Mouse (Mus musculus) liver, postnatal 0 days (tissue): ENCODE measurements at regions not wholly inside any gene's neighbourhood (a gene's known extent, or its start where the extent isn't known, plus 50 kb on each side); places are given as distances from the start of the nearest gene placed in this dataset.

Experiments
- ATAC-seq: fragments of 200-750 bp; cut with Nextera tagmentation; 2 replicates; pipeline ENCODE4 v1.8.0; 2017; ENCODE audit warnings: mild to moderate bottlenecking, moderate library complexity
- DNase-seq: peaks from one replicate; pipeline ENCODE4 v3.0.0-alpha.2; 2016
- H3K27ac ChIP-seq: fragments of 300-500 bp; sonication (generic); 2 replicates; pipeline ENCODE4 v1.5.1; 2014; ENCODE audit warnings: antibody characterized with exemption, moderate library complexity, mild to moderate bottlenecking, low read depth
- H3K27me3 ChIP-seq: fragments of 300-500 bp; sonication (generic); 2 replicates; pipeline ENCODE4 v1.6.1; 2014; ENCODE audit warnings: low read length, control low read depth, mixed read lengths; ENCODE audit not compliant: insufficient read depth
- H3K36me3 ChIP-seq: fragments of 300-500 bp; sonication (generic); replicated peaks from 2 replicates; pipeline ENCODE4 v1.6.1; 2014; ENCODE audit warnings: mild to moderate bottlenecking, control low read depth, low read length, moderate library complexity, mixed read lengths; ENCODE audit not compliant: insufficient read depth
- H3K4me1 ChIP-seq: fragments of 300-500 bp; sonication (generic); 2 replicates; pipeline ENCODE4 v1.6.1; 2014; ENCODE audit warnings: antibody characterized with exemption, mild to moderate bottlenecking, control low read depth; ENCODE audit not compliant: insufficient read depth
- H3K4me2 ChIP-seq: fragments of 300-500 bp; sonication (generic); 2 replicates; pipeline ENCODE4 v1.6.1; 2014; ENCODE audit warnings: low read depth, mild to moderate bottlenecking, low read length, moderate library complexity, mixed read lengths
- H3K4me3 ChIP-seq: fragments of 300-500 bp; sonication (generic); 2 replicates; pipeline ENCODE4 v1.5.1; 2014; ENCODE audit warnings: low read depth, low read length
- H3K9ac ChIP-seq: fragments of 300-500 bp; sonication (generic); replicated peaks from 2 replicates; pipeline ENCODE4 v1.6.1; 2014; ENCODE audit warnings: mild to moderate bottlenecking, moderate library complexity
- H3K9me3 ChIP-seq: fragments of 300-500 bp; sonication (generic); 2 replicates; pipeline ENCODE4 v1.6.1; 2016; ENCODE audit warnings: mild to moderate bottlenecking, control low read depth, low read length, mixed read lengths
- CTCF ChIP-seq: sonication (generic); IDR thresholded peaks from 2 replicates; pipeline ENCODE4 v1.5.1; 2016; ENCODE audit warnings: antibody characterized with exemption, low read depth
- EP300 ChIP-seq: IDR thresholded peaks from 2 replicates; pipeline ENCODE4 v1.6.1; 2016; ENCODE audit warnings: antibody characterized with exemption, low read depth, mild to moderate bottlenecking
- WGBS: fragments of 180-500 bp; shearing (Covaris S2); extraction: QIAGEN DNeasy Blood & Tissue Kit; methylation state at CpG from one replicate; pipeline ENCODE4 v1.1.7; 2014; ENCODE audit not compliant: insufficient replicate concordance; 5-methylcytosine and 5-hydroxymethylcytosine counted together

DNA sequence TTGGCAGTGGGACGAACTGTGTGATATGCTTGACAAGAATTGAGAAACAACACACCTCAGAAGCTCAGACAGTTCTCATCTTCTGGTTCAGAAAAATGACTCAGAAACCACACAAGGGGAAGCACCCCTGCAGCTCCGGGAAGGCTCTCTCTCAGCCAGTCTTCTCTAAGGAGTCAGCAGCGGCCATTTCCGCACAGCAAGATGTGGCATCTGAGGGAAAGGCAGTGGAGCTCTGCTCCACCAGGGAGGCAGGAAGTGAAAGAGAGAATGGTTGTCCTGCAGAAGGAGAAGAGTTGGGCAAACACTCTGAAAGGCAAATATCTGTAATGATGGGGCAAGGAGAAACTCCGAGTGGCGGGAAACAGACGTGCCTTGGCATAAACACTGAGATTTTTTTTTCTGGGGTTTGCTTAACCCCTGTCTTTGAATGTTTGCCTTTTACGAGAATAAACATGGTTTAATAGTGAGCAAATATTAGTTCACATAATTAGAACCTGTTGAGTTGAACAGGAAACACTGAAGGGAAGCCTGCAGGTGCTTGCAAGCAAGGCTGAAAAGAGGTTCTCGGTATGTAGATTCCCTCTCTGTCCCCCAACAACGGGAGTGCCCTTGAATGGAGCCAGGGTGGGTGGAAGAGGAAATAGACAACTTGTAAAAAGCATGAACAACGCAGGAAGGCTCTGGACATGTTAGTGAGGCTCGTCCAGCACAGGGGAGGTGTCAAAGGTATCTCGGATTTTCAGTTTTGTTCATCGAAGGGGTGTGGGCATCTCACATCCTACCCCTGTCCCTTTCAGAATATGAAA, 75.9 kb upstream of the Gm9887 start:
- Histone ChIP-seq H3K9me3 (no peaks in the 10 kb centered on the region), H3K27me3 (no peaks in the 10 kb centered on the region), H3K4me1 (peaks cover 23% of the 10 kb centered on the region), H3K36me3 (no peaks in the 10 kb centered on the region), H3K9ac (0 out of 2 replicates have a peak overlapping the region, but pooled peaks have one; percentile 3), H3K4me2 (peak overlapping the region; percentile 54), H3K27ac (peak overlapping the region; percentile 76), H3K4me3 (peak overlapping the region; percentile 32)
- TF ChIP-seq CTCF = no peak
- ATAC-seq (peak; percentile 53), DNase-seq (peak; percentile 53)
- WGBS = 8% methylated on average over 14 of the region's 14 CpGs

DNA sequence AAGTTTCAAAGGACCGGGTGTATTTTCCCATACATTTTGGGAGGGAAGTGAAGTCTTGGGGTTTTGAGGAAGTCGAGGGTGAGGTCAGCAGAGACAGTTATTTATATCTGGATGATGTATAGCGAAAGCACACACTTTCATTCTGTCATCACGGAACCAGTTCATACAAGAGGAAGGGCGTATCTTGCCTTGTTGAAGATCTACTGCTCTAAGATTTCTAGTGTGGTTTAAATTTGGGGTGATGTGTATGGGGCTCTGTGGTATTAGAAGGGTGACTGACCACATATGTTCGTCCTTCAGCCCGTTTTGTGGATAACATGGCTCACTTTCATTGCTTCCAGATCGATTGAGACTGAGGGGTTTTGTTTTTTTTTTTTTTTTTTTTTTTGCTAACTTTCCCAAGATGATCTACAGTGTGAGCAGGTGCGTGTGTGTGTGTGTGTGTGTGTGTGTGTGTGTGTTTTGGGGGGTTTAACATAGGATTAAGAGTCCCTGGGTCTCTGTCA, 75.1 kb upstream of the Gm9887 start:
- ATAC-seq (peak; percentile 16; the same call in 1 of the 2 replicates), DNase-seq (no peak)
- peak overlapping the region; percentile 34; the same call in 1 of the 2 replicates for H3K9ac ChIP-seq
- H3K9me3 ChIP-seq = no peaks in the 10 kb centered on the region
- H3K36me3 ChIP-seq = no peaks in the 10 kb centered on the region
- no peaks in the 10 kb centered on the region for H3K27me3 ChIP-seq
- peak overlapping the region; percentile 54 for H3K4me2 ChIP-seq
- TF ChIP-seq EP300 = no peak
- TF ChIP-seq CTCF = no peak
- peak overlapping the region; percentile 76 for H3K27ac ChIP-seq
- peaks cover 23% of the 10 kb centered on the region for H3K4me1 ChIP-seq
- 28% methylated on average over 9 of the region's 9 CpGs for WGBS
- H3K4me3 ChIP-seq = peak overlapping the region; percentile 11; the same call in 1 of the 2 replicates

DNA sequence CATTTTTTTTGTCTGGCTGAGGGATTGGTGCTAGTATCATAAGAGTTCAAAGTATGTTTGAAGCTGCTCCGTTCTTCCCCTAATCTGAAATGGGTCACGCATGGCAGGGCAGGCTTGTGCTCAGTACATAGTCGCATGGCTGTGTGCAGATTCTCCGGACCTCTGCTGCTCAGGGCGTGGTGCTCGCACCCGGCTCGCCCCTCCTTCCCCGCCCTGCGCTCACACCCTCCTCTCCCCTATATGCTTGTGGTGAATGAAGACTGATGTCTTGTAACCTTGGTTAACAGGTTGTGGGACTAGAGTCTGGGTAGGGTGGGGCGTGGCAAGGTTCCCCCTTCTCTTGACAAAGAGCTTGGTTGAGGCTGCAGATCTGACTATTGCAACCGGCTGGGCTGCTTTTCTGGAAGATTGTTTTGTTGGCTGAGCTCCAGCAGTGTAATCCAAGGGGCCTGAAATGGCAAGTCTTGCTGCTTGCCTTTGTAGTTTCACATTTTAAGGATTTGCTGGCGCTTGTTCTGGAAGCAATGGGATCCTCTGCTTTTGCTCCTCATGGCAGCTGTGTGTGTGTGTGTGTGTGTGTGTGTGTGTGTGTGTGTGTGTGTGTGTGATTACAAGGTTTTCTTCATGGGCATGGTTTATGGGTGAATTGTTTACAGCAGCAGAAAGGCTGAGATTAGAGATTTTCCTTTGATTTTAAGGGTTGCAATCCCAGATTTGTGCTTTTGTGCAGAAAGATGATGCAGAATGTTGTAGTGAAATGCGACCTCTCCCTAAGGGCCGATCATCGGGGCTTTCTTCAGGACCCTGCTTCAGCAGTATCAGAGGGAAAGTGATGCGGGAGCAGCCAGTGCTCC, 74.4 kb upstream of the Gm9887 start:
- H3K4me3 ChIP-seq = peak overlapping the region; percentile 11; the same call in 1 of the 2 replicates
- no peak for TF ChIP-seq EP300
- peak; percentile 38 for DNase-seq

DNA sequence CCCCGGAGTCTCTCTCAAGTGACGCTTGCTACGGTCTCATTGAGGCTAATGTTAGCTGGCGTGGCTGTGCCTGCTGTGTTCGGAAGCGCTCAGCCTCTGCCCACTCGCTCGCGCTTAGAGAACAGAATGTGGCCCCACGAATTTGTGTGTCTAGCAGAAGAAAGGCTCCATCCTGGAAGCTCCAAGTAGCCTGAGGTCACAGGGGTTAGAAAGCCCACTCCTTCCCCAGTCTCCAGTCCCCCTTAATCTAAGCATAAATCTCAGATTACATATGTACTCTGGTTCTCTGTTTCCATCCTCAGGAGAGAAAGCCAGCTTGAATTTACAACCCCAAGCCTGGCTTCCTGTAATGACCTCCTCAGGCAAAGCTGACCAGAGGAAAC, 73.8 kb upstream of the Gm9887 start:
- H3K4me1 ChIP-seq = peaks cover 23% of the 10 kb centered on the region
- no peaks in the 10 kb centered on the region for H3K36me3 ChIP-seq
- whole genome bisulfite sequencing = 66% methylated on average over 10 of the region's 10 CpGs
- ATAC-seq = no peak
- H3K9me3 ChIP-seq = no peaks in the 10 kb centered on the region
- no peaks in the 10 kb centered on the region for H3K27me3 ChIP-seq
- TF ChIP-seq CTCF = no peak
- no peak for TF ChIP-seq EP300
- DNase-seq = no peak
- peak overlapping the region; percentile 54; the same call in 1 of the 2 replicates for H3K4me2 ChIP-seq
- 0 out of 2 replicates have a peak overlapping the region, but pooled peaks have one; percentile 76 for H3K27ac ChIP-seq
- H3K9ac ChIP-seq = no peak overlapping the region
- no peak overlapping the region for H3K4me3 ChIP-seq

More for the DNA sequence above, 74.4 kb upstream of the Gm9887 start:
- Histone ChIP-seq H3K4me2 (peak overlapping the region; percentile 54), H3K4me1 (peaks cover 23% of the 10 kb centered on the region), H3K9ac (peak overlapping the region; percentile 34; the same call in 1 of the 2 replicates), H3K27me3 (no peaks in the 10 kb centered on the region), H3K36me3 (no peaks in the 10 kb centered on the region), H3K9me3 (no peaks in the 10 kb centered on the region), H3K27ac (peak overlapping the region; percentile 76)
- WGBS = 24% methylated on average over 17 of the region's 17 CpGs
- ATAC-seq = peak; percentile 36; the same call in 1 of the 2 replicates

DNA sequence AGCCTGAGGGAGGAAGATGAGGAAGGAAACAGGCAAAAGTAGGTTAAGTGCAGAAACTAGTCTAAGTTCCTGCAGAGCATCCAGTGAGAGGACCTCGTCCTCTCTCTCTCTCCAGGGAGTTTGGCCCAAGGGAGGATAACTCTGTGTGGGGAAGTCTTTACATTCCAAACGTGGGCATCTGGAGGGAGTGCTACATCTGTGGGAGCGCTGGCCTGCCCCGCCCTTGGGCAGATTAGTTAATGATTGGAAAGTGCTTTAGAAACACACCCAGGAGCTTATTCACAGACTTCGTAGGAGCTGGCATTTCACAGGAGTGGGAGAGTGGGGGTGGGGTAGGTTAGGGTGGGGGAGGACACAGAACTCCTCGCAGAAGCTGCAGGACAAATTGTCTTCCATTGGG, 70.1 kb upstream of the Gm9887 start:
- H3K27me3 ChIP-seq = no peaks in the 10 kb centered on the region
- TF ChIP-seq CTCF = no peak
- no peak for TF ChIP-seq EP300
- H3K4me1 ChIP-seq = peaks cover 5% of the 10 kb centered on the region; the same call in 1 of the 2 replicates
- H3K36me3 ChIP-seq = no peaks in the 10 kb centered on the region
- H3K9ac ChIP-seq = no peak overlapping the region
- no peak for DNase-seq
- no peak overlapping the region for H3K4me3 ChIP-seq
- H3K4me2 ChIP-seq = no peak overlapping the region
- H3K27ac ChIP-seq = no peak overlapping the region
- WGBS = 35% methylated on average over 6 of the region's 6 CpGs
- no peak for ATAC-seq
- H3K9me3 ChIP-seq = no peaks in the 10 kb centered on the region

DNA sequence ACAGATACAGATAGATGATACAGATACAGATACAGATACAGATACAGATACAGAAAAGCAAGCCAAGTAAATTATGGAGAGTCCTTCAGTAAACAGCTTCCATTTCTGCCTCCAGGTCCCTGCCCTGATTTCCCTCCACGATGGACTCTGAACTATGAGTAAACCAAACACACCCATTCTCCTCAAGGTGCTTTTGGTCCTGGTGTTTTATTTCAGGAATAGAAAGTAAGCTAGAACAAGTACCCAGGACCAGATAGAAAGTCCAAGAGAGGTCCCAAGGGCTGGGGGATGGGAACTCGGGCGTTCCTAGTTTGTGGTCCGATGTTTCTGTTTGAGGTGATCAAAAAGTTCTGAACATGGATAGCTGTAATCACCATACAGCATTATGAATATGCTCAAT, 69.5 kb upstream of the Gm9887 start:
- H3K4me2 ChIP-seq = no peak overlapping the region
- WGBS = 81% methylated on average over 4 of the region's 4 CpGs
- no peaks in the 10 kb centered on the region for H3K36me3 ChIP-seq
- H3K27ac ChIP-seq = no peak overlapping the region
- no peak overlapping the region for H3K9ac ChIP-seq
- no peak for TF ChIP-seq CTCF
- TF ChIP-seq EP300 = no peak
- H3K27me3 ChIP-seq = no peaks in the 10 kb centered on the region
- DNase-seq (no peak), ATAC-seq (no peak)
- peaks cover 1% of the 10 kb centered on the region; the same call in 1 of the 2 replicates for H3K4me1 ChIP-seq
- no peak overlapping the region for H3K4me3 ChIP-seq
- H3K9me3 ChIP-seq = no peaks in the 10 kb centered on the region
